Mouse (Mus musculus): ENCODE measurements around the gene Pusl1.

The Pusl1 gene

DNA sequence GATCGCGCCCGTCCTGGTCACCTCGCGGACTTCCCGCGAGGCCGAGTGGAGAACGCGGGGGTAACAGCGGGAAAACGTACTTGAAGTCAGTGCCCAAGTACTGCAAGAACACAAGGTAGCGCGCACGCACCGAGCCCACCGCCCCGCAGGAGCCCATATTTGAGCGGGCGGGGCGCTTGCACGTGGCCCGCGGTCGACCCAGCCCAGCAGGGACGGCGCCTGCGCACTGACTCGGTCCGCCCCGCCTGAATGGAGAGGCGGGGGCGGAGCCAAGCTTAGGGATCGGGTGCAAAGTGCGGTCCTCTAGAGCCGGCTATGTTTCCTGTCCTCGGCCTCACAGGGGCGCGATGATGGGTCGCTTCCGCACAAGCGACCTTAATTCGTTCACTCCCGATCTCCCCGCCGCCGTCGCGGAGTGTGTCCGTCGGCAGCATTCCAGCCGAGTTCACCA lies at the start of gene Pusl1, which contains the start of gene Acap3:
Pusl1 (minus strand) TSS at position 231 of the 451 bp plus-strand sequence.
Acap3 (plus strand) TSS at position 272 of the 451 bp plus-strand sequence.
- ATAC-seq (ENCODE audit: insufficient number of reproducible peaks, low FRiP score, low TSS enrichment) = peak; percentile 57; the same call in 1 of the 2 replicates

DNA sequence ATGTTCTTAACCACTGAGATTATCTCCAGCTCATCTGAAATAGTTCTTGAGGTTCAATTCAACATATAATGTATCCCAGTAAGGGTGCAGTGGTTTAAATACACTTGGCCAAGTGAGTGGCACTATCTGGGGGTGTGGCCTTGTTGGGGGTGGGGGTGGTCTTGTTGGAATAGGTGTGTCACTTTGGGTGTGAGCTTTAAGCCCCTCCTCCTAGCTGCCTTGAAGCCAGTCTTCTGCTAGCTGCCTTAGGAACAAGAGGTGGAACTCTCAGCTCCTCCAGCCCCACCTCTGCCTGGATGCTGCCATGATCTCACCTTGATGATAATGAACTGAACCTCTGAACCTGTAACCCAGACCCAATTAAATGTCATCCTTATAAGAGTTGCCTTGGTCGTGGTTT lies 40.5 kb upstream of the Pusl1 start:
- no peak for ATAC-seq (ENCODE audit: insufficient number of reproducible peaks, low FRiP score, low TSS enrichment)

DNA sequence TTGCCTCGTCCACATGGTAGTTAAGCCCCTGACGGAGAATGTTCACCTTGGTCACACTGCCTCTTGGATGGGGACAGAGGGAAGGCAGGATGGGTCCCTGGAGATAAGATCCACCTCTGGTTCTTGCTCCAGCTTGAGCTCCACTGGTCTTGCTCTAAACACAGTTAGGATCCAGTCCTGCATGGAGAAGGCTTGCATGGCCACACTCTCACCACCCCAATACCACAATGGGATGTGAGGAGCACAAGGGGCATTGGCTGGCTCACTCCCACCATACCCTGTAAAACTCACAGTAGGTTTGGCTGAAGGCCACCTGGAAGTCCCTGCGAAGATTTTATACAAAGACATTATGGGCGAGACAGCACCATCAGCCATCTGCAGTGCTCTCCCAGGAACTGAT lies 17.2 kb upstream of the Pusl1 start:
- ATAC-seq (ENCODE audit: insufficient number of reproducible peaks, low FRiP score, low TSS enrichment) = no peak

DNA sequence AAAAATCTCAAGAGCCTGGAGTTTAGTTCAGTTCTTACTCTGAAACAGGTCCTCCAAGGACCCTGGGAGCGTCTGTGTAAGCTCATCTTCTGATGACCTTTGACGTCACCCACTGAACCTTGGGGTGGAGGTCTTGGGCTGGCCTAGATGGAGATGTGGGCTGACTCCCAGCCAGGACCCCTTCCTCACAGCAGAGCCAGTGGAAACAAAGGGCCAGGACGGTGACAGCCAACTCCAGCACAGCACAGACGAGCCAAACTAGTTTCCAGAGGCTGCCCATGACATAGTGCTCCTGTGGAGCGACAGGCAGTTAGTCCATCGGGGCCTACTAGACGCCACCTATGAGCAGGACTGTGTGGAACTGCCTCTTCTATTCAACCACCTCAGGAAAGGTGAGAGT lies 16.7 kb upstream of the Pusl1 start:
- ATAC-seq (ENCODE audit: insufficient number of reproducible peaks, low FRiP score, low TSS enrichment) = no peak

DNA sequence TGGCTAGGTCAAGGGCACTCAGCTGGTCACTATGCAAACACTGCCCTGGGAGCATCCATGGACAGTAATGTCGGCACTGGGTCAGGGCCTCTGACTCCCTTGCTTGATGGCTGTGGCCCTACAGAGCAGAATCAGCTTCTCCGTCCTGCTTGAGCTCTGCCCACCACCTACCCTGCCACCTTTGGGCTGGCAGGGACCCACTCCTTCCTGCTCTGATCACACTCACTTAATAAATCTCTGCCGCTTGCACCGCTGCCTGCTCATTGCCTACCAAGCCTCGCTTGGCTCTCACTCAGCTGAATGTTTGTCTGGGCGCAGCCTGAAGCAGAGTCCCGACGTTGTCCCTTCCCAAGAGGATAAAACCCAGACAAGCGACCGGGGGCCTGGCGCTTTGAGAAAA lies 15.4 kb upstream of the Pusl1 start:
- no peak for ATAC-seq (ENCODE audit: insufficient number of reproducible peaks, low FRiP score, low TSS enrichment)

DNA sequence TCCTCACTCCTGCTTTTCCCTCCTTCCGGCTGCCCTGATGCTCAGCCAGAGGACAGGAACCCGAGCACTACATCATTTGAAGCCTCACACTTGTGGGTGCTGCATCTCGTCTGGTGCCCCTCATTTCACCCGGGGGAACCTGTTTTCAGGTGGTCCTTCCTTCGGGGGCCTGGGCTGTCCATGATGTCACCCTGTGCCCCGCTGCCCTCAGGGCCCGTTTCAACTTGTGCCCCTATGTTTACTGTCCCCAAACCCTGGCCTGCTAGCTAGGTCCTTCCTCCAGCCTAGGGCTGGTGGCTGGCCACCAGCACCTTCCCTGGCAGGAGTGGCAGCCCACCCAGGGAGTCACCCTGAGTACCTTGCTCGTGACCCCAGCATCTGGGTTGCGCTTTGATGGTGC lies 14.5 kb upstream of the Pusl1 start:
- ATAC-seq (ENCODE audit: insufficient number of reproducible peaks, low FRiP score, low TSS enrichment) = no peak

DNA sequence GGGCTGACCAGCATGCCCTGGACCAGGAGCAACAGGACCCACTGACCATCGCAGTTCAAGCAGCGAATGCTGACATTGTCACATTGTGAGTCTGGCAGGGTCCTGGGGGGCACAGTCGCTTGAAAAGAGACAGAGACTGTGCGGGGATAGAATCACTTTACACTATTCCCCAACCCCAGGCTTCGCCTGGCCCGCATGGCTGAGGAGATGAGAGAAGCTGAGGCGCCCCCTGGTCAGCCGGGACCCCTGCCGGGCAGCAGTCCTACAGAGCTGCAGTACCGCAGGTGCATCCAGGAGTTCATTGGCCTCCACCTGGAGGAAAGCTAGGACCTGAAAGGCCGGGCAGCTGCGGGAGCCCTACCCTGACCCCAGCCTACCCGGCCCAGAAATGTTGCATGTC lies 14.1 kb upstream of the Pusl1 start:
- no peak for ATAC-seq (ENCODE audit: insufficient number of reproducible peaks, low FRiP score, low TSS enrichment)

DNA sequence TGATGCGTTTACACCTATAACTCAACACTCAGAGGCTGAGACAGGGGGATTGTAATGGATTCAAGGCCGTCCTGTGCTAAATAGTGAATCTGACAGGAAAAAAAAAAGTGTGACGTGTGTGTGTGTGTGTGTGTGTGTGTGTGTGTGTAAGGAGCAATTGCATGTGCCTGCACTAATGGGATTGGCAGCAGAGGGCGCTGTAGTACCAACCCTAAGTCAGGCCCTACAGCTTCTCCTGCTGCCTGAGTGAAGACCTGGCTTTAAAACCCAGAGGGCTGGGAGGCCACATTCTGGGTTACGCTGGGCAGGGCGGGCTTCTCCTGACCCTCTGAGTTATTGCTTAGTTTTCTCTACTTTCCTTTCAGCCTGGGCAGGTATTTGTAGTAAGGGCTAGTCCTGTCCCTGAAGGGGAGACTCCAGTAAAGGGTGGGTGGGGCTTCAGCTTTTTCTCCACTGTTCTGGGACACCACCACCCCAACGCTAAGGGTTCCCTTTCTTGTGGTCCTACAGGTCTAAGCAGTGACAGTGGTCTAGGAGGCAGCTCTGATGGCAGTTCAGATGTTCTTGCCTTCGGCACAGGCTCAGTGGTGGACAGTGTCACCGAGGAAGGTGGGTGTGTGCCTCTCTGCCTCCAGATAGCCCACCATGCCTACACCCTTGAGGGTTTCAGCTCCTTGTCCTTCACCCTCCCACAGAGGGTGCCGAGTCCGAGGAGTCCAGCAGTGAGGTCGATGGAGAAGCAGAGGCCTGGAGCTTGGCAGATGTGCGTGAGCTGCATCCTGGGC lies 12.9 kb upstream of the Pusl1 start:
- no peak for ATAC-seq (ENCODE audit: insufficient number of reproducible peaks, low FRiP score, low TSS enrichment)

DNA sequence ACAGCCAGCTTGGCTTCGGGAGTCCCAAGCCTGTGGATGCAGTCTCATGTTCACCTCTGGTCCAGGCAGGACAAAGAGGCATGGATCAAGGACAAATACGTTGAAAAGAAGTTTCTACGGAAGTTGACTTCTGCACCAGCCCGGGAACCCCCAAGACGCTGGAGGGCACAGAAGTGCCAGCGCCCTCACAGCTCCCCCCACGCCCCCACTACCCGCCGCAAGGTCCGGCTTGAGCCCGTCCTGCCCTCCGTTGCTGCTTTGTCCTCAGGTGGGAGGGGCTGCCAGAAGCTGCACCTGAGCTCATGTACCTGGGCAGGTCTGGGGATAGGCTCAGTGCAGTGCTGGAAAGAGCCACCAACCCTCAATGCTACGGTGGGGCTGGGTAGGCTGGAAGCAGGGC lies 11.7 kb upstream of the Pusl1 start:
- ATAC-seq (ENCODE audit: insufficient number of reproducible peaks, low FRiP score, low TSS enrichment) = no peak

DNA sequence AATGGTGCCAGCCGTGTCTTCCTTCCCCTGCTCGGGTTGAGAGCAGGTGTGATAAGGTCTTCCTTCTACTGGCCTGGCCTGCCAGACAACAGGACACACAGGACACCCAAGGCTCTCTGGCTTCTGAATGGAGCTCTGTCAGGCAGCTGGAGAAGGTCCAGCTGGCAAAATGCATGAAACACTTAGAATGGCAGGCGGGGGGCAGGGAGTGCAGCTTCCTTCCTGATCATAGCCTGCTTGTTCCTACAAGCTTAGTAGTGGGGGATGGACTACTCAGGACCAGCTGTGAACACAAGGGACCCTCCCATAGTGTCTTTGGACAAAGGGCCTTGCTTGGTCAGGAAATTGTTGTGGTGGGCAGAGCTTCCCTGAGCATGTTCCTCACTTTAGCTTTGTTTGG lies 9.6 kb upstream of the Pusl1 start:
- no peak for ATAC-seq (ENCODE audit: insufficient number of reproducible peaks, low FRiP score, low TSS enrichment)

DNA sequence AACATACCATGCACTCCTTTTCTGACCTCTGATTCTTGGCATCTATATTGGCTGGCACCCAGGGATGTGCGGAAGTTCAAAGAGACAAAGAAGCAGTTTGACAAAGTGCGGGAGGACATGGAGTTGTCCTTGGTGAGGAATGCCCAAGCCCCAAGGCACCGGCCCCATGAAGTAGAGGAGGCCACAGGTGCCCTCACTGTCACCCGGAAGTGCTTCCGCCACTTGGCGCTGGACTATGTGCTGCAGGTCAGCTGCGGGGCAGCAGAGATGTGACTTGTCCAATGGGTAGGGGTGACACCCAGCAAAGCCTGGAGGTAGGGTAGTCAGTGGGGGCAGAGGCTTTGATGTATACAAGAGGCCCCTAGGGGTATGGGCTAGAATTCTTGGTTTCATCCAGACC lies 7.8 kb upstream of the Pusl1 start:
- no peak for ATAC-seq (ENCODE audit: insufficient number of reproducible peaks, low FRiP score, low TSS enrichment)

DNA sequence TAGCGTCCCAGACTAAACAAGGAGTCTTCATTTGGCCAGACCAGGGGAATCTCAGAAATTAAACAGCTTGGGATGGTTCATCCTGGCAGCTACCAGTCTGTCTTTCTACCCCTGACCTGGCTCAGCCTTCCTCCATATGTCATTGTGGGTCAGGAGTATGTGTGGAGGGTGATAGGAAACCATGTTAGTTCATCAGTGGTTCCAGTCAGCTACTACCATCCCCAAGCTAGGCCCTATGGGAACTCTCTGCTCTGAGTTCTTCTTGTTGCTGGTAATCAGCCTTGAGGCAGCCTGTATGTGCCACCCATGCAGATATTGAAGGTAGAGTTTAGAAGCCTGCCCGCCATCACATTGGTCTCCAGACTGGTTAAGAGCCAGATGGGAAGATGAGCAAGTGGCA lies 6.7 kb upstream of the Pusl1 start:
- no peak for ATAC-seq (ENCODE audit: insufficient number of reproducible peaks, low FRiP score, low TSS enrichment)

DNA sequence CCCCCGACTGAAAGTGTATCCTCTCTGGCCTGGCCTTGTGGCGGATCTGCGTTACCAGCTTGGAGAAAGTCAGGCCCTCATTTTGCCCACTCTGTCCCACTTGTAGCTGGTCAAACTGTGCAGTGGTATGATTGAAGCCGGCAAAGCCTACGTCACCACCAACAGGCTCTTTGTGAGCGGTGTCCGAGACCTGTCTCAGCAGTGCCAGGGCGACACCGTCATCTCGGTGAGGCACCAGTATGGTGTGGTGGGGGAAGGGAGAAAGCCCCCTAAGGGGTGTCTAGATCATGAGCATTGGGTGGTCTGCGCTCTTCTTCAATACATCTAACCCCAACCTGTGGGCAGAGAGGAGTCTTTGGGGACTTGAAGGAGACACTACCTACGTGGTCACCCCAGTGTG lies 4.9 kb upstream of the Pusl1 start:
- ATAC-seq (ENCODE audit: insufficient number of reproducible peaks, low FRiP score, low TSS enrichment) = no peak

DNA sequence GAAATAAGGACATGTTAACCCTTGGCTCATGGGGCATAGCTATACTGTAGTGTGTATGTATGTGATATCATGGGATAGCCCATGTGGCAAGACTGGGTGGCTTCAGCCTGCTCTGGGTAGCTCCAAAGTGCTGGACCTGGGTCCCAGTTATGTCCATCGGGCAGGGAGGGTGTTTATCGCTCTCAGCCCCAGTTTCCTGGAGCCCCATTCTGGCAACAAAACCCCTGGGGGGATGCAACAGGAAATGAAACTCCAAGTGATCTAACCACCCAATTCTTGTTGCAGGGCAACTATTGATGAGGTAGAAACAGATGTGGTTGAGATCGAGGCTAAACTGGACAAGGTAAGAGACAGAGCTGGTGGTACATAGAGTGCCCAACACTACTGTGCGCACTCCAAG lies 4.2 kb upstream of the Pusl1 start:
- ATAC-seq (ENCODE audit: insufficient number of reproducible peaks, low FRiP score, low TSS enrichment) = no peak

DNA sequence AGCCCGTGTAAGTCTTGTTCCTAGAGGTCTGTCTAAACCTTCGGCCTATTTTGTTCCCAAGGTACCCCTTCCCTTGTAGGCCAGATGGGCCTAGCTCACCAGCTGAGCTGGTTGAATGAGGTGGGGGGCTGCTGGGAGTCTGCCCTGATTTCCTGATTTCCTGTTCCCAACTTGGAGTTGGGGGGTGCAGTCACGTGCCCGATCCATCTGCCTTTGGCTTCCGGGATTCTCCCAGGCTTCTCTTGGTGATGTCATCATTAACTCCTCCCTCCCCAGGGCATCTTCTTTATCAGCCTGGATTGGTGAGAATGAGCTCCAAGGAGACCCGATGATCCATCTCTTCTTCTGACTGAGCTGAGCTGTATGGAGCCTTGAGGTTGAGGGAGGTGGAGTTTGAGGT lies 3.6 kb upstream of the Pusl1 start:
- ATAC-seq (ENCODE audit: insufficient number of reproducible peaks, low FRiP score, low TSS enrichment) = no peak

DNA sequence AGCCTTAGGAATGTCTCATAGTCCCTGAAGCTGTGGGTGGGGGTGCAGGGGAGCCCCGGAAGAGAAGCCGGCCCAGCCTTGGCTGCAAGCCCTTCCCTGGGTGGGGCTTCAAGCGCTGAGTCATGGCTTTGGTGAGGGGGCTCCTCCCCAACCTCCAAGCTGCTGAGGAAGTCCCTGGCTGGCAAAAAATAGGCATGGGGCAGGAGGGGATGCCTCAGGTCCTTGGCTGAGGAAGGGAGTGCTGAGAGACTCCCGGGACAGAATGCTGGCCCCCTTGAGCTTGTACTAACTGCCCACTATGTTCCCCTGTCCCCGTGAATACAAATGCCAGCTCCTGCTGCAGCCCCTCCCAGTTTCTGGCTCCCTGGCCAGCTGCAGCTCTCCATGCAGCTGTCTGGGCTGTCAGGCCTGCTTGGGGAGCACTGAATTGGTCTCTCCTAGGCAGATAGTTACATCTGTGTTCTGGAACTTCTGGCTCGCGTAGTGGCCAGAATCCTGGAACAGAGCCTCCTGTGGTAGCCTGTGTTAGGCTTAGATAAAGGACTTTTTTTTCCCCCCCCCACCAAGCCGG lies 2.8 kb upstream of the Pusl1 start:
- no peak for ATAC-seq (ENCODE audit: insufficient number of reproducible peaks, low FRiP score, low TSS enrichment)

DNA sequence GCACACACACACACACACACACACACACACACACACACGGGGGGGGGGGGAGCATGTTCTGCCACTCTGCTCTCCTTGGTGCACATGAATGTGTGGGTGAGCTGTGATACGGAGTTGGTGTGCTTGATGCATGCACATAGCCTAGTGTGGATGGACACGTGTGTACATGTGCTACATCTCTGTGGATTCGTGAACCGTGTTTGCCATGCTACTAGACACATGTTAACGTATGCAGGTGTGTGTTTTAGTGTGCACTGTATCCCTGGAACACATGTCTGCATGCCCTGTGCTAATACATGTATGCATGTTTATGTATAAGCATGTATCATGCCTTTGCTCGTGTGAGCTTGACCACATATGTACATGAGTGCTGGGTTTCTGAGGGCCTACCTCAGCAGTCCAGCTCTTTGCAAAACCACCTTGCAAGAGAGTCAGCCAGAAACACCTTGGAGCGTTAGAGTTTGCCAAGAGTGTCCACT lies 1.7 kb upstream of the Pusl1 start:
- no peak for ATAC-seq (ENCODE audit: insufficient number of reproducible peaks, low FRiP score, low TSS enrichment)

DNA sequence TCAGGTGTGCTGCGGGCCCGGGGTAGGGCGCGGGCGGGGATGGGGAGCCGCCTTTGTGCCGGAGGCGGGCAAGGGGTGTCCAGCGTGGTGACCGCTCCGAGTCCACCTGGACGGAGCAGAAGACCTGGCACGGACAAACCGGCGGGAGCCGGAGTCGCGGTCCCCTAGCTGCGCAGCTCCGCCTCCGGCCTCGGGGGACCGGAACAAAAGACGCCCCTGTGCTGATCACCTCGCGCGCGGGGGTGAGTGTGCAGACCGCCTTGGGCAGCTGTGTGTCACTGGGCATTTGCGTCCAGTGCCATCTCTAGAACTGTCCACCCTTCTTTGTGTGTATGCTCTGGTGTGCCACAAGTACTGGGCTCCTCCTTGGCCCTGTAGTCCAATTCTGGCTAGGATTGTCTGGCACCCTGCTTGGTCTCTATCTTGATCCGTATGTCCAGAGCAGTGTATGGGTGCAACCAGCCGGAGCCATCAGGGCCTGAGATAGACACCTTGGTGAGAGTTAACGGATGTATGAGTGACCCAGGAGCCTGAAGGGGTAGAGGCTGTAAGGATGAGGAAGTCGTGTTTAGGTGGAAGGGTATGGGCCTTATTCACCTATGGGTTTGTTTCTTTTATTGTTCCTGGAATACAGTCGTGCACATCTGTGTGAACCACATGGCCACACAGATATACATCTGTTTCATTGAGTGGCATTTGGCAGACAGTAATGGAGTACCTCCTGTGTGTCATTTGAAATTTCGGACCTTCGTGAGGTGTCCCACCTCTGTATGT lies 1.0 kb upstream of the Pusl1 start:
- 0 out of 2 replicates have a peak, but pooled peaks have one; percentile 13 for ATAC-seq (ENCODE audit: insufficient number of reproducible peaks, low FRiP score, low TSS enrichment)

DNA sequence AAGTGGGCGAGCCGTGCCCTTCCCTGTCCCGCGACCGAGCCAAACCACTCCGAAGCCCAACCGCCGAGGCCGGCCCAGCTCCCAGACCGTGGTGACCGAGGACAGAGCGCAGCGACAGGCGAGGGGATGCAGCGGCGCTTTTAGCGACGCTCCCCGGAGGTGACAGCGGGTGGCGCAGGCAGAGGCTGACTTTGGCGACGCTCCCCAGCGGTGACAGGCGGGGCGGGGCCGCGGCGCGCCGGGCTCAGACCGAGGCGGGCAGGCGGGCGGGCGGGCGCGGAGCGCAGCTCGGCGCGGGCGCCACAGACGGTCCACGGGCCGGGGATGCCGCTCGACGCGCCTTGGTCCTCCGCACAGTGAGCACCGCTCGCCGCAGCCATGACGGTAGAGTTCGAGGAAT lies 436 bp upstream of the Pusl1 start:
- ATAC-seq (ENCODE audit: insufficient number of reproducible peaks, low FRiP score, low TSS enrichment) = peak; percentile 57; the same call in 1 of the 2 replicates

DNA sequence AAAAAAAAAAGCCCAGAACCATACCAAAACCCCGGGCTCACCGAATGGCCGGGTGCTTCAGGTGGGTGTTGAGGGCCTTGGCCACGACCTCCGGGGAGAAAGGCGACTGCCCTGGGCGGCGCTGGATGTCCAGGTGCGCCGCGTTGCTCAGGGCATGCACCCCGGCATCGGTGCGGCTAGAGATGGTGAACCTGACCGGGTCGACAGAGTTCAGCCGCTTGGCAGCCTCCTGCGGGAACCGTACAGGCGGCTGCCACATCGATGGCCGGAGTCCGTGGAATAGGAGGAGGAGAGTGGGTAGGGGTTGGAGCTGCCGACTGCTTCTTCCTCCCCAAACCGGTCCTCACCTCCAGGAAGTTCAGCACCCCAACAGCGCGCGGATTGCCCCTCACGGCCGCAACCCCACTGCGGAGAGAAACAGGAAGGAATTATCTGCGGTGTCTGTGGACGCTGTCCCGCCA lies 540 bp downstream of the Pusl1 start:
- ATAC-seq (ENCODE audit: insufficient number of reproducible peaks, low FRiP score, low TSS enrichment) = no peak

DNA sequence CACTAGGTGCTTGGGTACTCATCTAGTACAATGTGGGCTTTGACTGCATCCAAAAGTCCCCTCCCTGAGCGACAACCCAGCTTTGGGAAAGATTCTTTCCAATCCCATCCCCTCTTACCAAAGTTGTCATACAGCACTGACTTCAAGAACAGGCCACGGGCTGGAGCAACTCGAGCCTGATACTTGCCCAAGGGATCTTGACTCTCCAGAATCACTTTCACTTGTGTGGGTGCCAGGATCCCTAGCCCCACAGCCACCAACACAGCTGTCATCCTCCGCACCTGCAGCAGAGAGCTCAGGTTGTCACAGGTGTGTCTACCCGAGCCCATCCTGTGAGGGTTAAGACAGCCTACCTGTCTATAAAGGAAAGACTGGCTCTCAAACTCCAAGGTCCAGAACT lies 2.3 kb downstream of the Pusl1 start:
- ATAC-seq (ENCODE audit: insufficient number of reproducible peaks, low FRiP score, low TSS enrichment) = no peak
